Comparison of ENCODE assay signal across 12 mouse cellular contexts in genomic region chr4:149782975-149783374, GRCm38 (mm10). TPM values are rescaled to one million over a fixed set of nuclear protein-coding genes. Genes with fewer than 3 reads are reported as not detected.
DNase-seq lines count a peak whose midpoint lies in the region; ATAC-seq lines count a peak whose summit lies in the region.
"Had no signal": no experiment of that assay in that cellular context is flagged by ENCODE, and none has a peak within 500 bp of the region (broad histone marks: within the 10 kb centered on the region; RNA-seq: fewer than 3 reads in every experiment).

No protein-coding gene starts in this region.

- H3K4me1 ChIP-seq in embryonic facial prominence, embryonic 15.5 days, result no peaks in the 10 kb centered on the region
- 0 out of 2 replicates have a peak, but pooled peaks cover 3% of the 10 kb centered on the region for H3K4me1 ChIP-seq in limb, embryonic 10.5 days
- no peaks in the 10 kb centered on the region for H3K4me1 ChIP-seq in heart, embryonic 10.5 days
- H3K4me1 ChIP-seq: forebrain, embryonic 13.5 days had no signal

- WGBS in embryonic facial prominence, embryonic 15.5 days, result 46% methylated on average over 8 of the region's 8 CpGs
- 77% methylated on average over 8 of the region's 8 CpGs for WGBS in limb, embryonic 10.5 days
- WGBS in heart, embryonic 10.5 days, result 74% methylated on average over 8 of the region's 8 CpGs

- peak; percentile 41 for DNase-seq in layer of hippocampus, adult 11-12 months (ENCODE audit: low spot score)
- no peak for DNase-seq in layer of hippocampus, postnatal 25 days (ENCODE audit: extremely low spot score in 1 of 2, low spot score in 1 of 2)
- DNase-seq in brain, adult 2 months (ENCODE audit: low read depth, low spot score), result peak; percentile 51
- DNase-seq in limb, embryonic 10.5 days (ENCODE audit: low spot score), result no peak
- DNase-seq in heart, embryonic 10.5 days (ENCODE audit: low spot score), result no peak
- DNase-seq in spleen, postnatal 14 days (ENCODE audit: low spot score in 2 of 2), result no peak
- DNase-seq: gastrocnemius, postnatal 36 days; retina, postnatal 1 day; thymus, postnatal 36 days had no signal

- H3K4me3 ChIP-seq in embryonic facial prominence, embryonic 15.5 days (replicated peaks), result no peak overlapping the region
- H3K4me3 ChIP-seq in limb, embryonic 10.5 days, result no peak overlapping the region
- no peak overlapping the region for H3K4me3 ChIP-seq in heart, embryonic 10.5 days
- H3K4me3 ChIP-seq: forebrain, embryonic 13.5 days had no signal

- no peaks in the 10 kb centered on the region for H3K36me3 ChIP-seq in embryonic facial prominence, embryonic 15.5 days
- H3K36me3 ChIP-seq in limb, embryonic 10.5 days, result no peaks in the 10 kb centered on the region
- H3K36me3 ChIP-seq in heart, embryonic 10.5 days, result no peaks in the 10 kb centered on the region

- peak overlapping the region; percentile 78 for H3K27ac ChIP-seq in embryonic facial prominence, embryonic 15.5 days (replicated peaks)
- peak overlapping the region; percentile 4; the same call in 1 of the 2 replicates for H3K27ac ChIP-seq in limb, embryonic 10.5 days
- no peak overlapping the region for H3K27ac ChIP-seq in heart, embryonic 10.5 days
- H3K27ac ChIP-seq: forebrain, embryonic 13.5 days had no signal

- no peak overlapping the region for H3K9ac ChIP-seq in embryonic facial prominence, embryonic 15.5 days
- H3K9ac ChIP-seq: forebrain, embryonic 13.5 days; liver, postnatal 0 days had no signal

- no peak for ATAC-seq in embryonic facial prominence, embryonic 15.5 days (ENCODE audit: insufficient number of reproducible peaks, low FRiP score, low TSS enrichment, low read depth)
- ATAC-seq: forebrain, embryonic 13.5 days; liver, postnatal 0 days had no signal

- no peak overlapping the region for H3K4me2 ChIP-seq in embryonic facial prominence, embryonic 15.5 days (replicated peaks)
- H3K4me2 ChIP-seq: forebrain, embryonic 13.5 days had no signal

- H3K27me3 ChIP-seq in embryonic facial prominence, embryonic 15.5 days, result no peaks in the 10 kb centered on the region
- H3K27me3 ChIP-seq in limb, embryonic 10.5 days (ENCODE audit: low read depth, poor library complexity, severe bottlenecking), result no peaks in the 10 kb centered on the region
- peaks cover 13% of the 10 kb centered on the region; the same call in 1 of the 2 replicates for H3K27me3 ChIP-seq in heart, embryonic 10.5 days (ENCODE audit: insufficient read depth, poor library complexity, severe bottlenecking)

- no peaks in the 10 kb centered on the region for H3K9me3 ChIP-seq in embryonic facial prominence, embryonic 15.5 days (replicated peaks)
- no peaks in the 10 kb centered on the region for H3K9me3 ChIP-seq in limb, embryonic 10.5 days (replicated peaks)
- no peaks in the 10 kb centered on the region for H3K9me3 ChIP-seq in heart, embryonic 10.5 days
- H3K9me3 ChIP-seq: forebrain, embryonic 13.5 days had no signal

RNA-seq across cellular contexts. Expression of gene Slc25a33, which starts 8.9 kb away (rescaled TPM):
- 10 to 100 TPM; 31.0 to 38.8 TPM for total RNA-seq in layer of hippocampus, postnatal 25 days (2021)
- 10.8 TPM in 2 replicates for polyA plus RNA-seq in embryonic facial prominence, embryonic 15.5 days (2015; fragmentation: Nextera tagmentation; extraction: Ambion mirVana)
- polyA plus RNA-seq in limb, embryonic 10.5 days (2016; fragmentation: Nextera tagmentation; extraction: Ambion mirVana), result 24.5 and 25.4 TPM in 2 replicates
- polyA plus RNA-seq in heart, embryonic 10.5 days (2016; fragmentation: Nextera tagmentation; extraction: Ambion mirVana), result 9.0 and 15.5 TPM in 2 replicates

RNA-seq across cellular contexts. Expression of gene Tmem201, which starts 45.1 kb away (rescaled TPM):
- total RNA-seq in layer of hippocampus, postnatal 25 days (2021), result 10 to 100 TPM; 66.5 to 70.7 TPM
- 27.7 and 28.8 TPM in 2 replicates for polyA plus RNA-seq in embryonic facial prominence, embryonic 15.5 days (2015; fragmentation: Nextera tagmentation; extraction: Ambion mirVana)
- 50.7 and 52.1 TPM in 2 replicates for polyA plus RNA-seq in limb, embryonic 10.5 days (2016; fragmentation: Nextera tagmentation; extraction: Ambion mirVana)
- 43.1 and 54.0 TPM in 2 replicates for polyA plus RNA-seq in heart, embryonic 10.5 days (2016; fragmentation: Nextera tagmentation; extraction: Ambion mirVana)

Comparison
In these comparisons a context has a peak if more than half of its experiments do, and no peak if none do; other contexts are left out.
1. DNase-seq: peak in layer of hippocampus, adult 11-12 months (single experiment) and brain, adult 2 months (single experiment); none in layer of hippocampus, postnatal 25 days (0 of 2), limb, embryonic 10.5 days (single experiment), heart, embryonic 10.5 days (single experiment) and spleen, postnatal 14 days (0 of 2).